Mouse (Mus musculus): ENCODE results near the gene Ccdc105.
A peak's percentile ranks its signal among the peaks of the same experiment; 100 is the strongest.

Ccdc105 gene

DNA sequence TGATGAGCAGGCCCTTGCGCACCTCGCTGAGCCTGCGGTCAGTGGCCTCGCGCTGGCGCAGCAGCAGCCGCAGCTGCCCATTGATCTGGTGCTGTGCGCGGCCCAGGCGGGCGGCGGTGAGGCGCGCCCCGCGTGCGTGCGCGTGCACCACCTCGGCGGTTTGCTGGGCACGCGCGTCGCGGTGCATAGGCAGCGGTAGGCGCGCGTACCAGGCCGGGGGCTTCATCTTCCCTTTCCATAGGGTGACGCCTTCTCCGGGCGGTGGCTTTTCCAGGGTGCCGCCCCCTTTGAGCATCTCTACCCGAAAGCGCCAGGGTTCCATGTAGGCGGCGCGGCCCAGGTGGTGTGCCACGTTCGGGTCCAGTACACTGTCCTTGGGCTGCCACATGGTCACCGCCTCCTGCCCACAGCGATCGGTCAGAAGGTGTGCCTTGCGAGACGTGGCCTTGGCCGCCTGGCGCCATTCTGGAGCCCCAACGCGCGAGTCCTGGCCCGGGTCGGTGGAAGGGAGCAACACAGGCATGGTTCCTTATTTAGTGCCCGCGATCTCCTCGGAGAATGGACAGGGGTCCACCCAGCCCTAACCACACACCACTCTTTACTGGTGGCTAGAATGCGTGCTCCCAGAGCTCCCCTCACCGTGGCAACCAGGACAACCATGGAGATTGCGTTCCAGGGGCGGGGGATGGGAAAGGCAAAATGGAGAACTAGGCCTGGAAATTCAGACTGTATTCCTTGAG lies at the start of gene Ccdc105:
Gene Ccdc105 (minus strand): TSS at position 614 of the 740 bp plus-strand sequence.
- peak; percentile 61 to 80 for DNase-seq (ENCODE audit: low spot score in 2 of 2)

DNA sequence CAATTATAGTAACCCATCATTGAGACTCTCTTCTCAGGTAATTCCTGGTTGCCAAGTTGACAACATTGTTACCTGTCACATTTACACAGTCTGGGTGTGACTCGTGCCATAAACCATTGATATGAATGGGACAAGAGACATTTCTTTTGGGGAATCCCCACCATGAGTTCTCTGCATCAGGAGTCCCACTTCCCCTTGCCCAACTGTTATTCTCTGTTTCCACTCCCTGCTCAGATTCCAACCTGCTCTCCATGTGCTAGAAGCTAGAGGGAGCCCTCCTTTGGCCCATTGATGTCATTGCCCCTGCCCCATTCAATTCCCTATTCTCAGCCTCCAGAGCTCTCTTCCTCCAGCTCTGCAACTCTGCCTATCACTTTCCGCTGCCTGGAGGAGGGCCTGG lies 48.6 kb upstream of the Ccdc105 start:
- no peak for DNase-seq (ENCODE audit: low spot score in 2 of 2)

DNA sequence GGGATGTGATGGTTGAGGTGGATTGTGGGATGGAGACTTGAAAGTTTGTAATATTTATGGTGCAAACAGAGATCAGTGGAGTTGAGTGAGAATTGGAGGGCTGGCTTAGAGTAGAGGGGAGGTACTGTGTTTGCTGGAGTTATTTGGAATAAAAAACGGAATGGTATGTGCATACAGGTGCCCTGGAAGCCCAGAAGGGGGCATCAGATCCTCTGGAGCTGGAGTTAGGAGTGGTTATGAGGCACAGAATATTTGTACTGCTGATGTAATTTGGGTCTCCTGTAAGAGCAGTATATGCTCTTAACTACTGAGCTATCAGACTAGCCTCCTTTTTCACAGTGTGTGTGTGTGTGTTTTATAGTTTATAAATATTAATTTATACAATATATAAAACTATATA lies 37.7 kb upstream of the Ccdc105 start:
- DNase-seq (ENCODE audit: low spot score in 2 of 2), result no peak

DNA sequence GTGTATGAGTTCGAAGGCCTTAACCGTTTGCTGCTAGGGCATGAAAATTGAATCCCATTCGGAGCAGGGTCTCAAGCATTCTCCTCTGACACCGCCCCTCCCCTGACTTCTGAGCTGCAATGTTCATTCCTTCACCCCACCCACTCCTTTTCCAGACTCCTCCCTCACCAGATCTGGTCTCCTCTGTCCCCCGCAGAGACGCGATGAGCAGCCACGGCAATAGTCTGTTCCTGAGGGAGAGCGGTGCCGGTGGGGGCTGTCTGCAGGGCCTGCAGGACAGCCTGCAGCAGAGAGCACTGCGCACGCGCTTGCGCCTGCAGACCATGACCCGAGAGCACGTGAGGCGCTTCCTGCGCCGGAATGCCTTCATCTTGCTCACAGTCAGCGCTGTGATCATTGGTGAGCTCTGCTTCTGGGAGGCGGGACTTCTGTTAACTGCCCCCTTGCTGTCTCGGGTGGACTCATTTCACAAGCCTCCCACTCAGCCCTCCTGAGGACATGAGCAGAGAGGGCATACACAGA lies 34.8 kb upstream of the Ccdc105 start:
- peak; percentile 60 to 74 for DNase-seq (ENCODE audit: low spot score in 2 of 2)

DNA sequence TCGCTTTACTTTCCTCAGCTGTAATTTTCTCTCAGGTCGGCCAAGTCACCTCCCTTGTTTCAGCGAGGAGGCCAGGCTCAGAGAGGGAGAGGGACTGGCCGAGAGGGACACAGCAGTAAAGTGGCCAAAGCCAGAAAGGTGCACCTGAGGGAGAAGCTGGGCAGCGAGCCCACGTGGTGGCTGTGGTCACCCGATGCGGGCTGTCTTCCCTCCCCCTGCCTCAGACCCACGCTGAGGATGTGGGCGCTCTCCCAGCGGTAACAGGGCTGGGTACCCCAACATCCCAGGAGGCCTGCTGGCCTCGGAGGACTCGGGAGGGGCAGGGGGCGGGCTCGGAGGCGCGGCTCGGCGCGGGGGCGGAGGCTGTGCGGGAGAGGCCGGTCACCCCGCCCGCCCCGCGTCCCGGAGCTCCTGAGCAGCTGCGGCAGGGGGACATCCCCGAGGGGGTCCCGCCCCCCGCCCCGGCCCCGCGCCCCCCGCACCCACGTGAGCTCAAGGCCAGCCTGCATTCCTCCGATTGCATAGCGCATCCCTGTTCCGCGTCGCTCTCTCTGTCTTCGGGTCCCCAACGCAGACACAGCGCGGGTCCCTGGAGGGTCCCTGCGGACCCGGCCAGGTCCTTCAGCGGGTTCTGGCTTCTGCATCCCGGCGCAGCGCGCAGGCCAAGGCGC lies 27.3 kb upstream of the Ccdc105 start, which contains the start of gene Slc1a6:
Gene Slc1a6 (plus strand): TSS at position 516 of the 671 bp plus-strand sequence.
- peak in 1 of 2 experiments; percentile 22 for DNase-seq (ENCODE audit: low spot score in 2 of 2)

DNA sequence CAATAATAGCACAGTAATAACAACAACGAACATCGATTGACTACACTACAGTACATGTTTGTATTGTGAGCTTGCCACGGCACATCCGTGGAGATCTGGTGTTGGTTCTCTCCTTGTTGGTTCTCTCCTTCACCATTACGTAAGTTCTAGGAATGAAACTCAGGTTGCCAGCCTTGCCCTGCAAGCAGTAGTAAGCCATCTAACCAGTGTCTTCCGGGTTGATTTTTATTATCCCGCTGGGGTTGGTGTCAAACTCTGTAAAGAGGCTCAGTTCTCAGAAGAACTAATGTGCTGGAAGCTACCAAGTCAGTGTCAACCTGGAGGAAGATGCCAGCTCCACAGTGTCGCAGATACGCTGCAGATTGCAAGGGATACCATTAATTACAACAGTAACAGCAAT lies 26.7 kb upstream of the Ccdc105 start:
- DNase-seq (ENCODE audit: low spot score in 2 of 2), result no peak

DNA sequence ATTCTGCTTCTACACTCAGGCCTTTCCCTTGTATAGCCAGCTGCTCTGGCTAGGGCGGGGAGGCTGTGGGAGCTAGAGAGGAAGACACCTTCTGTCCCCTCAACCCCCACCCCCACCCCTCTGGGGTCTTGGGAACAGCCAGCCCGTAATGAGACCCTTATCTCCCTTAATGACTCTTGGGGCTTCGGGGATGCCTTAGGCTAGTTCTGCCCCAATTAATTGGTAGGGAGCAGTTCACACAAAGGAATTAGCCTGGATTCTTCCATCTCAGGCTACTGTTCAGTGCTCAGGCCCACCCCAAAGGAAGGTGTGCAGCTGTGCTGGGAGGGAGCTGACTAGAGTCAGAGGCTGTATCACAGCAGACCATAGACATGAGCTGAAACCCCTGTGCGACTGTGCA lies 23.0 kb upstream of the Ccdc105 start:
- DNase-seq (ENCODE audit: low spot score in 2 of 2), result no peak

DNA sequence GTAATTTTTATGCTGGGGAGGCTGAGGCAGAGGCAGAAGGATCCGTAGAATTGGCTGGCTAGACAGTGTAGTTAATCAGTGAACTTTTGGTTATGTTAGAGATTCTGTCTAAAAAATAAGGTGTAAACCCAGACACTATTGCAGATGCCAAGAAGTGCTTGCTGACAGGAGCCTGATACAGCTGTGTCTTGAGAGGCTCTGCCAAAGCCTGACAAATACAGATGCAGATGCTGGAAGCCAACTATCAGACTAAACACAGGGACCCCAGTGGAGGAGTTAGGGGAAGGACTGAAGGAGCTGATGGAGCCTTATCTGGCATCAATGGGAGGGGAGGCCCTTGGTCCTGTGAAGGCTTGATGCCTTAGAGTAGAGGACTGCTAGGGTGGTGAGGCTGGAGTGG lies 12.7 kb upstream of the Ccdc105 start:
- no peak for DNase-seq (ENCODE audit: low spot score in 2 of 2)

DNA sequence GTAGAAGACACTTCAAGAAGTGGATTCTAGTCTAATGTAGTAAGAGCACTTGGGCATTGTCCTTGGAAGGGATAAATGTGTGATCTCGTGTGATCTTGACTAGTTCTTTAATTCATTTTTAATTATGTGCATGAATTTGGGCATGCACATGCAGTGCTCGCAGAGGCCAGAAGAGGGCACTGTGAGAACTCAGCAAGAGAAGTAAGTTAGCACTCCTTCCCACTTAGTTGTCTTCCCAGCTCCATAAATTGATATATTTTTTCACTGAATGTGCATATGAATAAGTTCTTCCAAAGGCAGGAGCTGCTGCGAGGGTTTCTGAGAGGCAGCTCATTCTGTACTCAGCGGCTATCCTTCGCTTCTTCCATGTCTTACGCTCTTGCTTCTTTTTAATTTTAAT lies 3.2 kb upstream of the Ccdc105 start:
- peak; percentile 56 to 83 for DNase-seq (ENCODE audit: low spot score in 2 of 2)

DNA sequence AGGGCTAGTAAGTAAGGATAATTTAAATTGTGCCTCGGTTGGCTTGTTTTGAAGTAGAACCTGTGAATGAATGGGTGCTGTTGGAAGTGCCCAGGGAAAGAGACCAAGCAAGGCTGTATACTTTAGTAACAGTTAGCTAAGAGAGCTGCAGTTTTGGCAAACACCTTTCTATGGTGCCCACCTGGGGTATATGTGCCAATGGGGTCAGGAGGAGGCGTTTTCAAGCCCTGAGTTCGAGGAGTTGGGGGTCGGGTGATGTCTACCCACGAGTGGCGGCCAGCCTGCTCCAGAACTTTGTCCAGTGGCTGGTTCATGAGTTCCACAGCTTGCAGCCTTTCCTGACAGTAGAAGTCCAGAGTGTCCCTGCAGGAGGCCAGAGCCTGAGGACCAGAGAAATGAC lies 3.9 kb downstream of the Ccdc105 start:
- no peak for DNase-seq (ENCODE audit: low spot score in 2 of 2)

DNA sequence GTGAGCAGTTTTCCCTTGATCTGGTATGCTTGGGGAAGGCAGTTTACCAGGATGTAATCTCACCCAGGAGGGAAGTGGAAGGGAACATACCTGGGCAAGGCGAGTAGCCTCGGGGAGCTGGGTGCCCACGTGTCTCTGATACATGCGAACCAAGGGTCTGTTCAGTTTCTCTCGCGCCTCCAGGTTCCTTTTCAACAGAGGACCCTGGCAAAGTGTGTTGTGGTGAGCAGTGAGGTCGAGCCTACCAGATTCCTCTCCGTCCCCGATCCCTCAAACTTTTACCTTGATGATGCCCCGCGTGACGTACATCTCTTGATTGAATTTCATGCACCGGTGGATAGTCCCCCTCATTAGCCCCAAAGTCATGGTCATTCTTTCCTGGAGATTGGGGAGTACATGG lies 4.7 kb downstream of the Ccdc105 start:
- DNase-seq (ENCODE audit: low spot score in 2 of 2), result no peak

DNA sequence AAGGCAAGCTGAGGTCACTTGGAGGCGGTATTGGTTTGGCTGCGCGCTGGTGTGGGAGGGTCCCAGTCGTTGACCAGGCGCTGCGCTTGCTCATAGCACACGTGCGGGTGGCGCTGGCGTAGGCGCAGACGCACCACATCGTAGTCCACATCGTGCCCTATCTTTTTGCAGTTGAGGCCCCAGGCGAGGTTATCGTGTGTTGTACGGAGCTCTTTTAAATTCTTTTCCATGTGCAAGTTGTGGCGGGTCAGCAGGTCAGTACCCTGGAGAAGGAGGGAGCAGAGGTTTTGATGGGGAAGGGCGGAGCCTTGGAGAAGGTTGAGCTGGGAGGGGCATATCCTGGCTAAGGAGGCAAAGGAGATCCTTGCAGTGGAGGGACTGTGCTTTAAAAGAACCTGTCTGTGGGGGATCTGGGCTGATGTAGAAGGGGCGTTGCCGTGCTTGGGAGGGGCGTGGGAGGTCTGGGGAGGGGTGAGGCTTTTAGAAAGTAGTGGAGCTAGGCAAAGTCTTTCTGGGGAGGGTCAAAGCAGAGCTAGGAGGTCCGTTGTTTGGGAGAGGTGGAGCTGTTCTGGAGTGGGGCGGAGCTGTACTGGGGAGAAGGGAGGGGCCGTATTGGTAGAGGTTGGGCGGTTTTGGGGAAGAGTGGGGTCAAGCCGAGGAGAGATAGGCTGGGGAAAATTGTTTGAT lies 5.7 kb downstream of the Ccdc105 start:
- DNase-seq (ENCODE audit: low spot score in 2 of 2), result peak in 1 of 2 experiments; percentile 27

DNA sequence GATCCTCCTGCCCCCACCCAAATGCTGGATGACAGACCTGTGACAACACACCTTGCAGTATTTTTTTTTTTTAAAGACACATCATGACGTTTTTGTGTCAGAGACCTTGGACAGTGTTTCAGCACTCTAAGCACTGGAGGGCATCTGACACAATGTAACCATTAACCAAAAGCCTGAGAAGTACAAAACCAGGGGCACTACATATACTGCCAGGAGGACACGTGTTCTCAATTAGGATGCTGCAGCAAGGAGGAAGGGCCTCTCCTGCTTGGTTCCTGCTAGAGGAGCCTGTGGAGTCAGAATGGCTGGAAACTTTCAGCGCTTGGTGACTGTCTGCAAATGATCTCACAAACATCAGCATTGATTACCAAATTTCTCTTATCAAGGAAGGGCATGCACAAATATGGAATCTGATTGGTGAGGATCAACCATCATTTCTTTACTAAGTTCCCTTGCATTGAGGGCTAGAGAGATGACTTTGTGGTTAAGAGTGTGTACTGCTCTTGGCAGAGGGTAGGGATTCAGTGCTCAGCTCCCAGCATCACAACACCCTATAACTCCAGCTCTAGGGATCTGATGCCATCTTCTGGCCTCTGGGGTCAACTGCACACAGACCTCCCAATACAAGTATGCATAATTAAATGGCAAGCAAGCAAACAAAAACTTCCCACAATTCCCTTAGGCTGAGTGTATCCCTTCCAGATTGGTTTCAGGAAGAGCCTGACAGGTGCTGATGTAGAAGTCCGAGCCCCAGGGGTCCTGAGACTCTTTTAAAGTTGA lies 7.2 kb downstream of the Ccdc105 start:
- no peak for DNase-seq (ENCODE audit: low spot score in 2 of 2)

DNA sequence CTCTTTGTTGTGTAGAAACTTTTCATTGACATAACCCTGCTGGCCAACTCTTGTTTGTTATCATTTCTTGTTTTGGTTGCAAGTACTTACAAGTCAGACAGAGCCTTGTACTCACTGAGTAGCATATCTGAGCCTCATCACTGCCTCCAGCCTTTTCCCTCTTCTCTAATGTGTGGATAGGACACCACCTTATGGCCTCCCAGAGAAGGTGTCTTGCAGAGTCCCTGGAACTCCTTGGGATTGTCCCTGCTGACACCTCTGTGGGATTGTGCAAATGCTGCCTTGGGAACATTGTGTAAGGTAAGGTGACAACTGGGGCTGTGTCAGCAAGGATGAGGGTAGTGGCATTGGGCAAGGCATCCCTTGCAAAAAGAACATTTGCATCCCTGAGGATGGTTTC lies 9.1 kb downstream of the Ccdc105 start:
- DNase-seq (ENCODE audit: low spot score in 2 of 2), result no peak

DNA sequence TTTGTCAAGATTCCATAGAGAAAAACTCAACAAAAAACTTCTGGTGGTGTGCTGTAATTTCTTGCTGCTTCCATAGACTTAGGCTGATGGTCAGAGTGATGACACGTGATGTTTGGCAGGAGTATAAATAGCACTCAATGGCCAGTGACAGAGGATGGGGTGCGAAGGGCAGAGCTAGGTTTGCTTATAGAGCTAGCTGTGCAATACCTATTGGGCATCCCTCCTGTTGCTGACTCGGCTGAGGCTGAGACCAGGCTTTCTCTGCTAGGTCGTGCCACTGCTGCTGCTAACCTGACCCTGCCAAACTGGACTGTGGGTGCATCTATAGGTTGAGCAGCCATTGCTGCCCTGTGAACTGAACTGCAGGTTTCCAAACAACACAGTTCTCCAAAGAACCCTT lies 13.0 kb downstream of the Ccdc105 start:
- no peak for DNase-seq (ENCODE audit: low spot score in 2 of 2)

DNA sequence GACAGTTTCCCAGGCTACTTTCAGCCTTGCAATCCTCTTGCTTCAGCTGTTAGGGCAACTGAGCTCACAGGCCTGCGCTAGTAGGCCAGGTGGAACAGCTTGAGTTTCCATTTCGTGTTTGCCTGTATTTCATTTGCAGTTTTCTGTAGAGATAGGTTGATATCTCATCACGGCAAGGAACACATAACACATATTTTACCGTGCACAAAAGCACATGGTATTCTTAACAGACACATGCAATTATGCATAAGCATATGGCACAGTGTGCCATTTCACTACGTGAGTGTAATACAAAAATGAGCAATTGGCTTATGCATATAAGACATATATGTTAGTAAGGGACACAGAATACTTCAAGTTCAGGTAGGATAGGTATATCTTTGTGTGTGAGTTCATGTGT lies 25.0 kb downstream of the Ccdc105 start:
- DNase-seq (ENCODE audit: low spot score in 2 of 2), result no peak

DNA sequence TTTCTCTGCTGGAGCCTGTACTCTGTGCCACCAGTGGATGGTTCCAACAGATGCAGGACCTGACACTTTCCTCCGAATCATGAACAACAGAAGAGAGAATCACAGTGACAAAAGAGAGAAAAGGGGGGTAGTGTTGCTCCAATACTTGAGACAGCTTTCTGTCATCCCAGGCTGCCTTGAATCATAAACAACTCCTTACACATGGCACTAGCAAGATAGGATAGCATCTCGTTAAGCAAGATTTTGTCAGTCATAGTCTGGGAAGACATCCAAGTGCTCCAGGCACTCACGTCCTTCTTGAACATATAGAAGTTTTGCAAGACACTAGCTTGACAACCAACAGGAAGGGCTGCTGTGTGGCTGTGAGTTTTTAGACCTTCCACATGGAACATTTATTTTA lies 25.8 kb downstream of the Ccdc105 start:
- no peak for DNase-seq (ENCODE audit: low spot score in 2 of 2)

DNA sequence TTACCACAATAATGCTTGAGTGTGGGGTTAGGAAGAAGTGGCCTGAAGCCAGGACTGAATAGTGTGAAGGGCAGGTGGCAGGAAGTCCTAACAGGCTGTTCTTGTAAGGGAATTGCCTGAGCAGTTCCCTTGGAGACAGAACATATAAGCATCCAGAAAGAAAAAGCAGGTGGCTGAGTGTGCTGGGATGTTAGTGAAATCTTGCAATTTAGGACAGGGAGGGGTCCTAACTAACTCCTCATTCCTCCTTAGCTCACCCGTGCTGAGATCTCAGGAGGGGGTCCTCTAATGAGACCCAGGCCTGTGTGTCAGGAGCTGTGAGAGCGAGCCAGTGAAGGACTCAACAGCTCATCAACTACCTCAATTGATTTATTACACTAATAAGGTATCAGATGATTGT lies 29.4 kb downstream of the Ccdc105 start:
- no peak for DNase-seq (ENCODE audit: low spot score in 2 of 2)

DNA sequence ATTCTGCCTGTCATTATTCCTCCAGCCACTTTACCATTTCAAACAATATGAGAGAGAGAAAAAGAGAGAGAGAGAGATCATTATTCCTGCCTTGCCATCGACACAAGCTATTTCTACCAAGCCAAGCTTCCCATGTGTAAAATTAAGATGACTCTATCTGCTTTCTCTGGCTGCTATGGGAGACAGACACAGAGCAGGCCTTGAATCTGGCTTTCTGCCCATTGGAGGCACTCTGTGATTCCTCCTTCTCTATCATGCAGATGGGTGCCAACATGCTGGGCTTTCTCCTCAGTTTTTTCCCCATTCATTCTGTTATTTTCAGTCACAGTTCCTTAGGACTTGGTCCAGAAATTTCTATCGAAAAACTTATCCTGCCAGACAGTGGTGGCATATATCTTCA lies 30.2 kb downstream of the Ccdc105 start:
- DNase-seq (ENCODE audit: low spot score in 2 of 2), result peak in 1 of 2 experiments; percentile 33

DNA sequence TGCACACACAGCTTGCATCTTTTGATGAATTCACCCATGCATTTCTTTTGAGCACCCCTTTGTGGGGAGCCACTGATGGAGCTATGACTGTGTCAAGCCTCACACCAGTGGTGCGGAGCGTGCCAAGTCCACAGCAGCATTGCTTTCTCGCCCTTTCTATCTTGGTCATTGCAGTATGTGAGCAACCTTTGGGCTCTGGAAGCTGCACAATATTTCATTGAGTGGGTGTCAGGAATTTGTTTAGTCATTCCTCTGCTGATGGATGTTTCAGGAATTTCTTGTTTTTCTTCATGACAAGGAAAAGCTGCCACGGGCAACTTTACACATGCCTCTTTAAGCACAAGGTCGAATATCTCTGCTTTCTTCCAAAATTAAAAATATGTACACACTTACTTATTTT lies 30.8 kb downstream of the Ccdc105 start:
- no peak for DNase-seq (ENCODE audit: low spot score in 2 of 2)

DNA sequence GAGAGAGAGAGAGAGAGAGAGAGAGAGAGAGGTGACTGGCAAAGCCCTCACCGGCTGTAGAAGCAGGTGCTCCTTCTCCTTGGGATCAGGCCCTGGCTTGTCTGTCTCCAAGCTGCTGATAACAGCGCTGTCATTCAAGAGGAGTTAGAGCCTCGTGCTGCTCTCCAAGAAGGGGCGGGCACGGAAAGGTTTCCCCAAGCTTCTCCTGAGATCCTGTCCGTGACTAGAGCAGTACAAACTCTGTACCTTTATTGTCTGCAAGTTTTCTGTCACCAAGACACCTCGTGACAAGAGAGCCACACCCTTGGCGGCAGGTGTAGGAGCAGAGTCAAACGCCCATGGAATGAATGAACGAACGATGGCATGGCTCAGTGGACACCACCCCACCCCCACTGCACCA lies 34.8 kb downstream of the Ccdc105 start, which contains the start of gene Casp14:
Gene Casp14 (minus strand): TSS at position 239 of the 400 bp plus-strand sequence.
- DNase-seq (ENCODE audit: low spot score in 2 of 2), result no peak

DNA sequence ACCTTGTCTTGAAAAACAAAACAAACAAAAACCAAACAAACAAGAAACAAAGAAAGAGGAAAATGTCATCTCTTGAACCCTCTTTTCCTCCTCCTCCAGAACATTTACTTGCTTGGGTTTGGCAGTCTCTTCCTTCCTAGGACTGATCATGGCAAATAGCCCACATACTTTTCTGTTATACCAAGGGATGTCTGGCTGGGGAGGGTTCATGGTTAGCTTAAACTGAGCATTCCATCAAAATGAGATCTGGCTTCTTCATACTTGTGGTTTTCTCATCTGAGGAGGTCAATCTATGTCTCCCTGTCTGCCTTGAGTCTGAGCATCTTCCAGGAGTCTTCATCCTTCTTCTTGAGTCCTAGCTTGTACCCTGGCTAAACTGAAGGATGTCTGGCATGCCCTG lies 36.6 kb downstream of the Ccdc105 start:
- DNase-seq (ENCODE audit: low spot score in 2 of 2), result no peak

Data from cerebellum, postnatal 4 days (tissue).